Mouse (Mus musculus) lung, embryonic 14.5 days (tissue): ENCODE data around the gene Iah1. TPM values are rescaled to one million over a fixed set of nuclear protein-coding genes. Genes with fewer than 3 reads are reported as not detected.

Experiments used
- ATAC-seq: fragments of 200-750 bp; cut with Nextera tagmentation; 2 replicates; pipeline ENCODE4 v1.8.0; 2017; ENCODE audit warnings: mild to moderate bottlenecking, moderate TSS enrichment, moderate library complexity; ENCODE audit not compliant: insufficient read depth
- DNase-seq: peaks from one replicate; pipeline ENCODE4 v3.0.0-alpha.2; 2015
- H3K27ac ChIP-seq: fragments of 300-500 bp; sonication (generic); 2 replicates; pipeline ENCODE4 v1.5.1; 2014; ENCODE audit warnings: low read depth, mild to moderate bottlenecking, moderate library complexity
- H3K27me3 ChIP-seq: fragments of 300-500 bp; sonication (generic); 2 replicates; pipeline ENCODE4 v1.6.1; 2014; ENCODE audit warnings: low read length, control low read depth; ENCODE audit not compliant: insufficient read depth
- H3K36me3 ChIP-seq: fragments of 300-500 bp; sonication (generic); 2 replicates; pipeline ENCODE4 v1.6.1; 2014; ENCODE audit warnings: control low read depth; ENCODE audit not compliant: insufficient read depth
- H3K4me1 ChIP-seq: fragments of 300-500 bp; sonication (generic); 2 replicates; pipeline ENCODE4 v1.6.1; 2014; ENCODE audit warnings: antibody characterized with exemption, control low read depth; ENCODE audit not compliant: insufficient read depth
- H3K4me2 ChIP-seq: fragments of 300-500 bp; sonication (generic); 2 replicates; pipeline ENCODE4 v1.6.1; 2014; ENCODE audit warnings: mild to moderate bottlenecking
- H3K4me3 ChIP-seq: fragments of 300-500 bp; sonication (generic); 2 replicates; pipeline ENCODE4 v1.5.1; 2014; ENCODE audit warnings: low read depth, low read length
- H3K9ac ChIP-seq: fragments of 300-500 bp; sonication (generic); 2 replicates; pipeline ENCODE4 v1.6.1; 2014
- H3K9me3 ChIP-seq: fragments of 300-500 bp; sonication (generic); 2 replicates; pipeline ENCODE4 v1.6.1; 2016; ENCODE audit warnings: low read depth, low read length, control low read depth
- CTCF ChIP-seq: IDR thresholded peaks from 2 replicates; pipeline ENCODE4 v1.5.1; 2016; ENCODE audit warnings: antibody characterized with exemption, low read depth
- WGBS: fragments of 180-500 bp; shearing (Covaris S2); extraction: QIAGEN DNeasy Blood & Tissue Kit; methylation state at CpG from one replicate; pipeline ENCODE4 v1.1.7; 2014; 5-methylcytosine and 5-hydroxymethylcytosine counted together
- polyA plus RNA-seq: library from polyadenylated mRNA; unstranded; fragments of >200 nt; fragmentation: Nextera tagmentation; extraction: Ambion mirVana; gene quantifications from 2 replicates; pipeline ENCODE4 v1.2.1, GENCODE M21; 2014

The Iah1 gene
- polyA plus RNA-seq, 1 experiment from 2014 or later, result 58.8 TPM

DNA sequence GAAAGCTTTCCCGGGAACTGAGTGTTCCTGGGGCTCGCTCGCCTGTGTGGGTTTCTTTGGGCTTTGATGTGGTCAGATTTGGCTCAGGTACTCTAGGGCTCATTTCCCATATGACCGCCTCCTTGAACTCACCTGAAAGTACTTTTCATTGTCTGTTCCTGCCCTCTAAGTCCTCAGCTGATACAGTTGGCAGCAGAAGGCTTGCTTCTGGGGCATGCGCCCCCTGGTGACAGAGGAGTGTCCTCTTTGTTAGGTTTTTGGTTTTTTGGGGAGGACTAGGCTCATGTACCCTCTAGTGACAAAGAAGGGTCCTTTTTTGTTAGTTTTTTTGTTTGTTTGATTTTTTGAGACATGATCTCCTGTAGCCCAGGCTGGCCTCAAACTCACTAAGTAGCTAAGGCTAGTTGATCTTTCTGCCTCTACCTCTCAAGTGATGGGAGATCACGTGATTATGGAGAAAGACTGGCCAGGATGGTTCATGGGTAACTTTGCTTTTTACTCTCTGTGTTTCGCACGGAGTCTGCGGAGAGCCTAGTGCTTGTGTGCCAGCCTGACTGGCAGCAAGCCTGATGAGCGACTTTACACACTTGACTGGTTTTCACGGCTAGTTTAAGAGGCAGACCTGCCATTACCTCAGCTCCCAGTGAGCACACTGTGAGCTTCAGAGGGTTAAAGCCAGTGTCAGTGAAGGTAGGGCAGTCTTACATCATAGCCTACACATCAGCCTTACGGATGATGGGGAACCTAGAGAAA, 2.1 kb downstream of the Iah1 start:
- no peak overlapping the region for H3K4me2 ChIP-seq
- ATAC-seq, result no peak
- H3K36me3 ChIP-seq, result peaks cover 57% of the 10 kb centered on the region
- no peaks in the 10 kb centered on the region for H3K27me3 ChIP-seq
- H3K9me3 ChIP-seq, result no peaks in the 10 kb centered on the region
- H3K27ac ChIP-seq, result no peak overlapping the region
- WGBS, result 78% methylated on average over 12 of the region's 12 CpGs
- H3K9ac ChIP-seq, result no peak overlapping the region
- no peak overlapping the region for H3K4me3 ChIP-seq
- peak; percentile 82 for DNase-seq
- 0 out of 2 replicates have a peak, but pooled peaks cover 3% of the 10 kb centered on the region for H3K4me1 ChIP-seq
- TF ChIP-seq CTCF, result peak; percentile 81

DNA sequence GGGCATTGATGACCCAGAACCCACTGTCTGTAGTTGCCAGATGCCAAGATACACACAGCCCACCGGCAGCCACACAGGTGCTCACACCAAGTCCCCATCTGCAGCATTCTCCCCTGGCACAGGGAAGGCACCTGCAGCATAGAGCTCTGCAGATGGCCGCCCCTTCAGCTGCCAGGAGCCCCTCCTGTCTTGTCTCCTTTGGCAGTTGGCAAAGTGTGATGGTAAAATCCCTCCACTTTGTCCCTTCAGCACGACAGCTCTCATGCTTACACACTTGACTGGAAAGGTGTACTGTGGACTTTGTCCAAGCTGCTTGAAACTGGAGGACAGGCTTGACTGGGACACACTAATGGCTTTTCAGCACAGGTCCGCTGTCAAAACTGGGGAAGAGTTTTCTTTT, 4.1 kb downstream of the Iah1 start:
- Histone ChIP-seq H3K27ac (no peak overlapping the region), H3K9me3 (no peaks in the 10 kb centered on the region), H3K9ac (no peak overlapping the region), H3K4me1 (0 out of 2 replicates have a peak, but pooled peaks cover 3% of the 10 kb centered on the region), H3K36me3 (peaks cover 56% of the 10 kb centered on the region), H3K27me3 (no peaks in the 10 kb centered on the region), H3K4me3 (no peak overlapping the region), H3K4me2 (no peak overlapping the region)
- ATAC-seq, result no peak
- TF ChIP-seq CTCF, result no peak
- no peak for DNase-seq
- 83% methylated on average over 4 of the region's 4 CpGs for WGBS

DNA sequence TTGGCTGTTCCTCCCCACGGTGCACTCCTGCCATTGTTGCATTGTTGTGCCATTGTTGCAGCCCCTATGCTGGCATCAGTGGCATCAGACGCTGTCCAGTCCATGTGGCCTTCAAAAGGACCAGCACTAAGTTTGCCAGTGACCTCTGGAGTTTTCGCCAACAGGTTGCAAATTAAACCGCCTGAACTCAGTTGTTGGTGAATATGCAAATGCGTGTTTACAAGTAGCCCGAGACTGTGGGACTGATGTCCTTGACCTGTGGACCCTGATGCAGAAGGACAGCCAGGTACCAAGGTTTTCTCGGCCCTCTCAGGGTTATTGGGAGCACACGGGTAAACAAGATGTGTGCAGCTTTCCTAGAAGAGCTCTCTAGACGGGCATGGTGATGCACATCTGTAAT, 5.0 kb downstream of the Iah1 start:
- ATAC-seq (no peak), DNase-seq (no peak)
- Histone ChIP-seq H3K27me3 (no peaks in the 10 kb centered on the region), H3K9me3 (no peaks in the 10 kb centered on the region), H3K9ac (no peak overlapping the region), H3K4me1 (0 out of 2 replicates have a peak, but pooled peaks cover 3% of the 10 kb centered on the region), H3K4me2 (no peak overlapping the region), H3K27ac (no peak overlapping the region), H3K4me3 (no peak overlapping the region), H3K36me3 (peaks cover 63% of the 10 kb centered on the region)
- TF ChIP-seq CTCF, result no peak
- WGBS, result 80% methylated on average over 9 of the region's 9 CpGs

DNA sequence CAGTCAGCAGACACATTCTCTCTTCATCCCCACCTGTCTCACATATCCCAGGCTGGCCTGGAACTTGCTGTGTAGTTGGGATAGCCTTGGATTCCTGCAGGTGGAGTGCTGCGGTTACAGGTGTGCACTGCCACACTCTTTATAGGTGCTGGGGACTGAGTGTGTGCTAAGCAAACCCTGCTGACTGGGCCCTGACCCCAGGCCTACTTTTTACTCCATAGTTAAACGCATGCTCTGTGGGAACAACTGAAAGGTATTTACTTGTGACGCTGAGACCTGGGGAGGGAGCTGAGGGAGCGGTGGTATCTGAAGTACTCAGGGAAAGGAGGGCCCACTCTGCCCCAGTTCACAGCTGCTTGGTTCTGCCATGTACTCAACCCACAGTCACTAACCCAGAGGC, 6.1 kb downstream of the Iah1 start:
- Histone ChIP-seq H3K9ac (no peak overlapping the region), H3K4me2 (no peak overlapping the region), H3K4me3 (no peak overlapping the region), H3K4me1 (no peaks in the 10 kb centered on the region), H3K36me3 (peaks cover 73% of the 10 kb centered on the region), H3K27ac (no peak overlapping the region), H3K27me3 (no peaks in the 10 kb centered on the region), H3K9me3 (no peaks in the 10 kb centered on the region)
- DNase-seq, result no peak
- no peak for ATAC-seq
- TF ChIP-seq CTCF, result no peak
- 79% methylated on average over 4 of the region's 4 CpGs for WGBS

DNA sequence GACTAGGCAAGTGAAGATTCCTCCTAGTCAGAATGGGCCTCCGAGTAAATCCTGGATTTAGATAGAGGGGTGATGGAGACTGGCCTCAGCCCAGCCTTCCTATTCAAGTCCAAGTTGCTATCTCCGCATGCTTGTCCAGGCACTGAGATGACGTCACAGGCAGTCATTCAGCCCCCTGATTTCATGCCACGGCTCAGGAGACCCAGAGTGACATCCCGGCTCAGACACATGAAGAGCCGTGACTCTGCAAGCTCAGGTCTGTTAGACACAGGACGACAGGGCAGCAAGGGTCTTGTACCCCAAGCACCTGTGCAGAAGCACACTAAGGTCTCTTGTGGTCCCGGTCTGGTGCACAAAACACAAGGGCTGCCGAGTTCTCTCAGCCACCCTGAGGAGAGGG, 6.7 kb downstream of the Iah1 start:
- no peak overlapping the region for H3K27ac ChIP-seq
- no peaks in the 10 kb centered on the region for H3K9me3 ChIP-seq
- peaks cover 78% of the 10 kb centered on the region for H3K36me3 ChIP-seq
- no peaks in the 10 kb centered on the region for H3K27me3 ChIP-seq
- TF ChIP-seq CTCF, result no peak
- H3K9ac ChIP-seq, result no peak overlapping the region
- ATAC-seq (no peak), DNase-seq (no peak)
- H3K4me3 ChIP-seq, result no peak overlapping the region
- WGBS, result 86% methylated on average over 9 of the region's 9 CpGs
- no peaks in the 10 kb centered on the region for H3K4me1 ChIP-seq
- no peak overlapping the region for H3K4me2 ChIP-seq

DNA sequence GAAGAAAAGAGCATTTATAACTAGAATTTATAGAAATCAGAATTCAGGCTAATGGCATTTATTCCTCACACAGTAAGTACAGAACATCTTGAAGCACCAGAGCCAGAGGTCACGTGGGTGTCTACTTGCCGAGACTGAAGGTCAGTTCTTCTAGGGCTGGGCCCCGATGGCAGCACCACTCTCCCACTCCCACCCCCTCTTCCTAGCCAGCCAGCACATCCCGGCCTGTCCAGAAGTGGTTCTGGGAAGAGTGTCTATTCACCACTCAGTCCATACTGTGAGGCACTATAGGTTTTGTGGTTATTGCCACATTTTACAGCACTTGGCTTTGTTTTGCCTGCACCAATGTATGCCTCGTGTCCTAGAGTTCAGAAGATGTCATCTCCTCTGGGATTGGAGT, 7.9 kb downstream of the Iah1 start:
- Histone ChIP-seq H3K4me2 (no peak overlapping the region), H3K36me3 (peaks cover 84% of the 10 kb centered on the region), H3K4me1 (no peaks in the 10 kb centered on the region), H3K27ac (no peak overlapping the region), H3K9me3 (no peaks in the 10 kb centered on the region), H3K27me3 (no peaks in the 10 kb centered on the region), H3K4me3 (no peak overlapping the region), H3K9ac (no peak overlapping the region)
- DNase-seq (no peak), ATAC-seq (no peak)
- no peak for TF ChIP-seq CTCF
- 71% methylated on average over 5 of the region's 5 CpGs for WGBS

DNA sequence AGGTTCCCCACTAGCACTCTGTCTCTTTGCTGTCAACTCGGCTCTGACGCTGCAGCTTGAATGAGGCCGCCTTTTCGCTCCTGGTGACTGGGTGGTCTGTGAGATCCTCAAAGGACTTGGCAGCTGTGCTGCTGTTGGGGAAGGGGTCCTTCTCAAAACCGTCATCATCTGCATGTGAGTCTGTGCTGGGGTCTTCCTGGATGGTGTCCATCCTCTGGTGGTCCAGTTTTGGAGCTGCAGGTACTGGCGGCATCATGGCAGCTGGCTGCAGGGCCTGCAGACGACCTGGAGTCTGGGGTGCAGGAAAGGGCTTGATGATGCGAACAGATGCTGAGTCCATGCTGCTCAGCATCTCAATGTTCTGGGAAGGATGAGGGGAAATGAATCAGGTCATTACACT, 9.1 kb downstream of the Iah1 start:
- Histone ChIP-seq H3K4me2 (no peak overlapping the region), H3K27me3 (no peaks in the 10 kb centered on the region), H3K9ac (no peak overlapping the region), H3K36me3 (peaks cover 89% of the 10 kb centered on the region), H3K9me3 (no peaks in the 10 kb centered on the region), H3K4me3 (no peak overlapping the region), H3K27ac (no peak overlapping the region), H3K4me1 (no peaks in the 10 kb centered on the region)
- 87% methylated on average over 8 of the region's 8 CpGs for WGBS
- TF ChIP-seq CTCF, result no peak
- ATAC-seq (no peak), DNase-seq (no peak)
